9 mouse cellular contexts compared by ENCODE assay signal in the genomic region with DNA sequence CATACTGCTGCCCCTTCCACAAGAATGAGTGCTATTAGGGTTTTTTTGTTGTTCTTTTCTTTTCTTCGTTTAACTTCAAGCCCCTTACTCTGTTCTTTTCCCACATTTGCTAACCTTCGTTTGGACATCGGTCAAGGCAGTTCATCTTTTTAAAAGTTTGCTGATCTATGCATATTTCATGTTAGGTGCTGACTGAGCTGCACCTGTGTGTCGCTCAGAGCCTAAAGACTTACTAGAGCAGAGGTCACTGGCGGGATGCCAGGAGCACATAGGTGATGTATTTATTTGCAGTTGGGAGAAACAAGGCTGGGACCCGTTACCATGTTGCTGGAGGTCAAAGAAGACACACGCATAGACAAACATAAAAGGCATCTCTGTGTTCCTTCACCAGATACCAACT. TPM values are rescaled to one million over a fixed set of nuclear protein-coding genes. Genes with fewer than 3 reads are reported as not detected.
A peak's percentile ranks its signal among the peaks of the same experiment; 100 is the strongest.
DNase-seq lines count a peak whose midpoint lies in the region; ATAC-seq and TF ChIP-seq lines count a peak whose summit lies in the region.
"Had no signal": no experiment of that assay in that cellular context is flagged by ENCODE, and none has a peak within 500 bp of the region (broad histone marks: within the 10 kb centered on the region; RNA-seq: fewer than 3 reads in every experiment).

No protein-coding gene starts in this region.

- intact Hi-C loops in heart, adult 2 months (cut with DNase I) = no loop called here
- intact Hi-C loops in heart, postnatal 10 days (cut with DNase I) = no loop called here

- no peaks in the 10 kb centered on the region for H3K27me3 ChIP-seq in heart, adult 2 months (ENCODE audit: control insufficient read depth, insufficient read depth, low read length)
- H3K27me3 ChIP-seq in cerebellum, adult 2 months (ENCODE audit: control insufficient read depth, insufficient read depth, low read length) = no peaks in the 10 kb centered on the region
- H3K27me3 ChIP-seq in liver, embryonic 14.5 days (ENCODE audit: control insufficient read depth, insufficient read depth, low read length) = no peaks in the 10 kb centered on the region

- TF ChIP-seq EP300 in heart, adult 2 months (IDR thresholded peaks at IDR 0.05; ENCODE audit: insufficient read depth, low read depth, low read length) = no peak
- TF ChIP-seq EP300 in liver, embryonic 14.5 days (IDR thresholded peaks at IDR 0.05; ENCODE audit: low read depth) = no peak

- H3K4me2 ChIP-seq in liver, embryonic 14.5 days (ENCODE audit: low read depth) = peak overlapping the region; percentile 74; the same call in 1 of the 2 replicates

- H3K27ac ChIP-seq in heart, adult 2 months = peak overlapping the region; percentile 78
- 0 out of 2 replicates have a peak overlapping the region, but pooled peaks have one; percentile 39 for H3K27ac ChIP-seq in cerebellum, adult 2 months (ENCODE audit: insufficient read depth, low read length)
- H3K27ac ChIP-seq in liver, embryonic 14.5 days = no peak overlapping the region

- 0 out of 2 replicates have a peak, but pooled peaks cover 1% of the 10 kb centered on the region for H3K79me2 ChIP-seq in heart, adult 2 months (replicated peaks; ENCODE audit: control insufficient read depth, insufficient read depth, low read length)

- peaks cover 19% of the 10 kb centered on the region for H3K36me3 ChIP-seq in heart, adult 2 months (ENCODE audit: control insufficient read depth, insufficient read depth, low read length)
- peaks cover 4% of the 10 kb centered on the region for H3K36me3 ChIP-seq in liver, embryonic 14.5 days (replicated peaks; ENCODE audit: control insufficient read depth, insufficient read depth, low read depth)

- DNase-seq in heart, adult 2 months = peak in 1 of 2 experiments; percentile 32
- DNase-seq in heart, adult 8-10 months (ENCODE audit: low spot score) = no peak
- DNase-seq in cerebellum, adult 2 months = peak; percentile 42 to 53
- DNase-seq in heart, postnatal 10 days = peak; percentile 62 to 66
- peak in 2 of 3 experiments; percentile 22 to 35 for DNase-seq in liver, embryonic 14.5 days (ENCODE audit: low read depth in 3 of 3, low spot score in 3 of 3)
- DNase-seq in urinary bladder, postnatal 10 days (ENCODE audit: low spot score) = no peak
- no peak for DNase-seq in urinary bladder, postnatal 4 days (ENCODE audit: low spot score in 2 of 2)

- H3K4me3 ChIP-seq in heart, adult 2 months = peak overlapping the region; percentile 50
- no peak overlapping the region for H3K4me3 ChIP-seq in cerebellum, adult 2 months (replicated peaks; ENCODE audit: insufficient read depth, low read depth, low read length)
- no peak overlapping the region for H3K4me3 ChIP-seq in liver, embryonic 14.5 days (ENCODE audit: insufficient read depth in 1 of 2, low read depth in 2 of 2, low read length in 2 of 2)

- TF ChIP-seq POLR2A in heart, adult 2 months (IDR thresholded peaks at IDR 0.05; ENCODE audit: insufficient read depth, low read depth, low read length) = no peak
- no peak for TF ChIP-seq POLR2A in cerebellum, adult 2 months (IDR thresholded peaks at IDR 0.05; ENCODE audit: borderline replicate concordance, insufficient read depth, low read length)

- no peak for TF ChIP-seq CTCF in heart, adult 2 months (IDR thresholded peaks at IDR 0.05)
- TF ChIP-seq CTCF in cerebellum, adult 2 months (IDR thresholded peaks at IDR 0.05; ENCODE audit: borderline replicate concordance, insufficient read depth, low read depth, low read length) = no peak
- no peak for TF ChIP-seq CTCF in liver, embryonic 14.5 days (IDR thresholded peaks at IDR 0.05; ENCODE audit: low read depth)

- ATAC-seq in liver, embryonic 14.5 days (ENCODE audit: insufficient read depth) = no peak
- no peak for ATAC-seq in activated CD4-positive, CD25-positive, alpha-beta regulatory T cell, adult 4 months

- 55% methylated on average over 7 of the region's 7 CpGs for WGBS in heart, adult 2 months
- WGBS in cerebellum, adult 2 months = 49% methylated on average over 7 of the region's 7 CpGs
- 56% methylated on average over 7 of the region's 7 CpGs for WGBS in liver, embryonic 14.5 days (ENCODE audit: insufficient replicate concordance)

- H3K9ac ChIP-seq in heart, adult 2 months (ENCODE audit: low read depth, low read length) = no peak overlapping the region; the same call in 1 of the 2 replicates
- no peak overlapping the region for H3K9ac ChIP-seq in liver, embryonic 14.5 days (replicated peaks)

- H3K9me3 ChIP-seq in liver, embryonic 14.5 days (ENCODE audit: control insufficient read depth, low read length) = no peaks in the 10 kb centered on the region
- H3K9me3 ChIP-seq: G1E had no signal

- peaks cover 6% of the 10 kb centered on the region for H3K4me1 ChIP-seq in heart, adult 2 months (ENCODE audit: control insufficient read depth, insufficient read depth, low read length)
- H3K4me1 ChIP-seq in cerebellum, adult 2 months (ENCODE audit: control insufficient read depth, insufficient read depth, low read length) = no peaks in the 10 kb centered on the region; the same call in none of the 2 replicates
- peaks cover 0 to 14% of the 10 kb centered on the region in 2 experiments; a peak in 3 of 4 replicates for H3K4me1 ChIP-seq in liver, embryonic 14.5 days (replicated peaks; ENCODE audit: control insufficient read depth in 2 of 2, insufficient read depth in 2 of 2, low read length in 1 of 2)

RNA-seq across cellular contexts. Expression of gene Slc25a4, which starts 1.1 kb away (rescaled TPM):
- total RNA-seq in heart, adult 2 months (2021) = 1,000 to 10,000 TPM; 4,382 to 5,412 TPM
- 4,929 and 5,477 TPM in 2 replicates for polyA plus RNA-seq in heart, adult 2 months (2012; rRNA removed)
- total RNA-seq in heart, adult 8-10 months (2022) = 1,000 to 10,000 TPM; 4,428 to 5,209 (median 4,678) TPM
- 876 and 917 TPM in 2 replicates for polyA plus RNA-seq in cerebellum, adult 2 months (2012; rRNA removed)
- total RNA-seq in heart, postnatal 10 days (2021) = 1,000 to 10,000 TPM; 3,766 to 3,984 TPM
- polyA plus RNA-seq in liver, embryonic 14.5 days (2012; rRNA removed) = 49.7 and 51.4 TPM in 2 replicates
- polyA plus RNA-seq in liver, embryonic 14.5 days (2014; fragmentation: Nextera tagmentation; extraction: Ambion mirVana) = 83.1 and 88.3 TPM in 2 replicates
- 100 to 1,000 TPM; 197 to 224 TPM for polyA plus RNA-seq in activated CD4-positive, CD25-positive, alpha-beta regulatory T cell, adult 4 months (2017; shearing (Covaris generic))

Comparison
In these comparisons a context has a peak if more than half of its experiments do, and no peak if none do; other contexts are left out.
1. DNase-seq: peak in cerebellum, adult 2 months (2 of 2), heart, postnatal 10 days (2 of 2) and liver, embryonic 14.5 days (2 of 3); none in heart, adult 8-10 months (single experiment), urinary bladder, postnatal 10 days (single experiment) and urinary bladder, postnatal 4 days (0 of 2).